Mouse (Mus musculus) liver, embryonic 12.5 days (tissue): ENCODE measurements at regions not wholly inside any gene's neighbourhood (a gene's known extent, or its start where the extent isn't known, plus 50 kb on each side); places are given as distances from the start of the nearest gene placed in this dataset.

Experiments used
- ATAC-seq: fragments of 200-750 bp; cut with Nextera tagmentation; 2 replicates; pipeline ENCODE4 v1.8.0; 2017; ENCODE audit warnings: moderate number of reproducible peaks, mild to moderate bottlenecking, moderate library complexity
- H3K27ac ChIP-seq: fragments of 300-500 bp; sonication (generic); 2 replicates; pipeline ENCODE4 v1.5.1; 2016; ENCODE audit warnings: mild to moderate bottlenecking
- H3K27me3 ChIP-seq: fragments of 300-500 bp; sonication (generic); replicated peaks from 2 replicates; pipeline ENCODE4 v1.6.1; 2016; ENCODE audit warnings: mild to moderate bottlenecking, moderate library complexity
- H3K36me3 ChIP-seq: fragments of 300-500 bp; sonication (generic); 2 replicates; pipeline ENCODE4 v1.6.1; 2016; ENCODE audit warnings: mild to moderate bottlenecking, moderate library complexity
- H3K4me1 ChIP-seq: fragments of 300-500 bp; sonication (generic); 2 replicates; pipeline ENCODE4 v1.6.1; 2016
- H3K4me2 ChIP-seq: fragments of 300-500 bp; sonication (generic); 2 replicates; pipeline ENCODE4 v1.6.1; 2016; ENCODE audit warnings: mild to moderate bottlenecking, moderate library complexity
- H3K4me3 ChIP-seq: fragments of 300-500 bp; sonication (generic); 2 replicates; pipeline ENCODE4 v1.5.1; 2016; ENCODE audit warnings: mild to moderate bottlenecking, moderate library complexity
- H3K9ac ChIP-seq: fragments of 300-500 bp; sonication (generic); 2 replicates; pipeline ENCODE4 v1.6.1; 2016; ENCODE audit warnings: mild to moderate bottlenecking, moderate library complexity
- H3K9me3 ChIP-seq: fragments of 300-500 bp; sonication (generic); replicated peaks from 2 replicates; pipeline ENCODE4 v1.6.1; 2016; ENCODE audit warnings: mild to moderate bottlenecking, moderate library complexity
- WGBS: fragments of 180-500 bp; shearing (Covaris S2); methylation state at CpG from one replicate; pipeline ENCODE4 v1.1.7; 2016; ENCODE audit not compliant: insufficient replicate concordance; 5-methylcytosine and 5-hydroxymethylcytosine counted together

DNA sequence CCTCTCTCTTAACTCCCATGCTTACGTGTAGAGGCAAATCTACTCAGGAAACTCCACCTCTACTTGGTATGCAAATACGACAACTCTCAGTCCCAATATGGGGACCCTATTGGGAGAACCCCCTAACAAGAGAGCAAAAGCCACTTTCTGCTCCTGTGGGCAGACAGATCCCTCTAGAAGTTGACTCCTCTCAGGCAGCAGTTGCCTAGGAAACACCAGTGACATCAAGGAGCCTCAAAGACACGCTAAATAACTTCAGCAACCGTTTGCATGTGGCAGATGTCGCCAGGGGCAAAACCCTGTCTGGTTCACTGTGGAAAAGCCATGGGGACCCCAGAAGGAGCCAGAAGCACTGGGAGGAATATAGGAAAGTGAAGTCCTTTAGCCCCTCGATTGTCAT, 147.5 kb downstream of the Rybp start:
- no peak for ATAC-seq

DNA sequence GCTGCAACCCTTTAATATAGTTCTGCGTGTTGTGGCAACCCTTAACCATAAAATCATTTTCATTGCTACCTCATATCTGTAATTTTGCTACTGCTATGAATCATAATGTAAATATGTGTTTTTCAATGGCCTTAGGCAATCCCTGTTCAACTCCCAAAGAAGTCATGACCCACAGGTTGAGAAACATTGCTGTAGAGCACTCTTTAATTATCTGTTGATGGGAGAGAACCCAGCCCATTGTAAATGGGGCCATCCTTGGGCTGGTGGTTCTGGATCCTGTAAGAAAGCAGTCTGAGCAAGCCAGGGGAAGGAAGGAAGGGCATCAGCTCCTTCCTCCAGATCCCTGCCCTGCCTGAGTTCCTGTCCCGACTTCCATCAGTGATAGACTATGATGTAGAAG, 148.6 kb downstream of the Rybp start:
- H3K27me3 ChIP-seq: peaks cover 27% of the 10 kb centered on the region; the same call in 1 of the 2 replicates
- no peak overlapping the region for H3K9ac ChIP-seq
- ATAC-seq: no peak
- 61% methylated on average over 2 of the region's 2 CpGs for WGBS
- peaks cover 24% of the 10 kb centered on the region for H3K4me1 ChIP-seq
- no peak overlapping the region for H3K4me3 ChIP-seq
- H3K27ac ChIP-seq: no peak overlapping the region
- no peak overlapping the region for H3K4me2 ChIP-seq
- no peaks in the 10 kb centered on the region for H3K9me3 ChIP-seq
- H3K36me3 ChIP-seq: no peaks in the 10 kb centered on the region

More for the DNA sequence above, 147.5 kb downstream of the Rybp start:
- 58% methylated on average over 6 of the region's 6 CpGs for WGBS
- H3K4me3 ChIP-seq: no peak overlapping the region
- peaks cover 35% of the 10 kb centered on the region for H3K4me1 ChIP-seq
- no peak overlapping the region for H3K4me2 ChIP-seq
- H3K27ac ChIP-seq: no peak overlapping the region
- no peaks in the 10 kb centered on the region for H3K36me3 ChIP-seq
- no peak overlapping the region for H3K9ac ChIP-seq
- peaks cover 27% of the 10 kb centered on the region; the same call in 1 of the 2 replicates for H3K27me3 ChIP-seq
- no peaks in the 10 kb centered on the region for H3K9me3 ChIP-seq

DNA sequence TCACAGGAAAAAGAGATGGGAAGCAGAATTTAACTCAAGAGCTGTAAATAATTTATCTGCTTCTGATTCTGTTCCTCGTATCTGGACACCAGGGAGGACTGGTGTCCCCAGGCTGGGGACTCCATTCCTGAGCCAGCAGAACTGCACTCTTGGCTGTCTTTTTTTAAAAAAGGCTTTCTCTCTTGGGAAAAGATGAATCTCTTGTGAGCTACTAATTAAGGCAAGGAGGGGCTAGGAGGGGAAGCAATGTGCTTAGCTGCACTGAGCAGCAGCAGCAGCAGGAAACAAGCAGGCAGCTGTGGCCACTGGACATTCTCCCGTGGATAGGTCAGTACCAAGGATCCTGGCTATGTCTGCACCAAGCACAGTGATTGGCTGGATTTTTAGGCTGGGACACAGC, 152.1 kb downstream of the Rybp start:
- Histone ChIP-seq H3K4me3 (no peak overlapping the region), H3K27ac (no peak overlapping the region), H3K4me2 (no peak overlapping the region), H3K9me3 (no peaks in the 10 kb centered on the region), H3K36me3 (no peaks in the 10 kb centered on the region), H3K27me3 (peaks cover 22% of the 10 kb centered on the region; the same call in 1 of the 2 replicates), H3K4me1 (no peaks in the 10 kb centered on the region), H3K9ac (no peak overlapping the region)
- 25% methylated on average over 2 of the region's 2 CpGs for WGBS
- no peak for ATAC-seq

DNA sequence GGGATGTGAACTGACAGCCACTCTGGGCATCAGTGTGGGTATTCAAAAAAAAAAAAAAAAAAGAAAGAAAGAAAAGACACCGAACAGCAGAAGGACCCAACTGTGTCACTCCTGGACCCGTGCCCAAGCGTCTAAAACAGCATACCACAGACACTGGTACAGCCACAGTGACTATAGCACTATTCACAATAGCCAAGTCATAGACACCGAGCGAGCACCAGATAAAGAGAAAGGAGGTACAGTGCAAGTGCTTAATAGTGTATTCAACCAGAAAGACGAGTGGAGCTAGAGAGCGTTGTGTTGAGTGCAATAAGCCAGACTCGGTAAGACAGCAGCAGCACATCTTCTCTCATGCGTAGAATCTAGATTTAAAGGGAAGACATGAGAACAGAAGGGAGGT, 153.3 kb downstream of the Rybp start:
- Histone ChIP-seq H3K4me2 (no peak overlapping the region), H3K9ac (no peak overlapping the region), H3K4me1 (no peaks in the 10 kb centered on the region), H3K4me3 (no peak overlapping the region), H3K27me3 (peaks cover 20% of the 10 kb centered on the region; the same call in 1 of the 2 replicates), H3K27ac (no peak overlapping the region), H3K36me3 (no peaks in the 10 kb centered on the region), H3K9me3 (no peaks in the 10 kb centered on the region)
- 78% methylated on average over 9 of the region's 9 CpGs for WGBS
- no peak for ATAC-seq

DNA sequence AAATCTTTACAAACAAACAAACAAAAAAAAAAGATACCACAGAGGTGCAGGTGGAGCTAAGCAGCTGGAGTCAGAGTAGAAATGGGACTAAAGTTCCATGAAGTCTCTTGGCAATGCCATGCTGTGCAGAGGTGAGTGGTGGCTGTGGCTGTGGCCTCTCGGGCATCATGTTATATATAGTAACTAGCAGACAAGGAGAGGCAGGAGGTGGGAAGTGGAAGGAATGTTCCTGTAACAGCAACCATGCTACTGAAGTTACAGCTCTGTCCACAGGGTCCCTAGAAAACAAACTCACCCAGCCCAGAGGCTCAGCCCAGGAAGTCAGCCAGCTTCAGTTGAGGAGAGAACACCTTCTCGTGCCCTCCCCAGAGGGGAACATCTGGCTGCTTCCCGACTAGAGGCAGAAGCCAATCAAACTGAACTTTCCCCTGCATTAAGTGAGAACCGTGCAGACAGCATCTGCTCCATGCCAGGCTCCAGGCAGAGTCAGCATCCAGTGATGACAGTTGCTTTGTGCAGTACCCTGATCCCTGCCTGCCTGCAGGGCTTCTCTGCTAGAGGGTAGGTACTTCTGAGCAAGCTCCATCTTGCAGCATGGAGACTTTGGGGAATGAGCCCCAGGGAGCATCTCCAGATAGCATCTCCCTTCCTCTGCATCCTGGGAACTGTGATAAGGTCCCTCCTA, 154.2 kb downstream of the Rybp start:
- Histone ChIP-seq H3K27me3 (peaks cover 26% of the 10 kb centered on the region; the same call in 1 of the 2 replicates), H3K4me3 (no peak overlapping the region), H3K9me3 (no peaks in the 10 kb centered on the region), H3K36me3 (no peaks in the 10 kb centered on the region), H3K27ac (no peak overlapping the region), H3K9ac (no peak overlapping the region), H3K4me1 (no peaks in the 10 kb centered on the region), H3K4me2 (no peak overlapping the region)
- WGBS: 26% methylated on average over 4 of the region's 4 CpGs
- ATAC-seq: no peak

DNA sequence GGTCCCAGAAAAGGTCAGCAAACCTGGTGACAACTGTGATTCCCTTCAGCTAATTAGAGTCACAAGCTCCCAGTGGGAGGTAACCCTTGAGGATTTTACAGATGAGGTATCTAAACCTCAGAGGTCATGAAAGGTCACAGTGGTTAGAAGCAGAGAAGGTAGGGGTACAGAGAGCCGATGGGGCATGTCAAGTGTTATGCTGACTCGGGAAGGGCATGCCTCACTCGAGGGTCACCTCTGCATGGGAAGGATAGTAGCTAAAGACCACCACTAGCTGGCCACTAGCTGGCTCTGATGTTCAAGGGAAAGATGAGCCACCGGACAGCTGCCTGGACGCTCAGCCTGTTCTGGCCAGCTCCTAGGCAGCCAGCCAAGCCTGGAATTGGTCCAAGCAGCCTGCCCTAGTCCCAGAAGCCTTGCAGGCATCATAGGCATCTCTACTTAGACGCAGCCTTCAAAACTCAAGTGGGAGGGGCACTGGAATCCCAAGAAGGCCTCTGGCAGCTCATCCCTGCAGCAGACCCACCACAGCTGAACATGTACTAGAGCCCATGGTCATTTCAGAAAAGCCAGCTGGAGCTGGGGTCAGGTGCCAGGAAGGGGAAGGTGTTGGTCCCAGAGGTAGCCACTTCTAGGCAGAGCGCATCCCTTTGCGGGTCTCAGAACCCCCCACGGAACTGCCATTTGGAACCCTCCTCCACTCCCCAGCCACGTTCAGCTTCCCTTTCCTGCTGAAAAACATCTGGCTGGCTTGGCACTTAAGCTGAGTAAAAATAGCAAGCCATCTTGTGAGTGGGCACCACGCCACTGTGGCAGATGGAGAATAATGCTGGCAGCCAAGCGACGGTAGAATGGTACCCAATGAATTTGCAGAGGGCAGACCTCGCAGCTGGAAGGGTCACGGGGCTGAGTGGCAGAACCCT, 159.8 kb downstream of the Rybp start:
- 0 out of 2 replicates have a peak, but pooled peaks cover 24% of the 10 kb centered on the region for H3K27me3 ChIP-seq
- no peaks in the 10 kb centered on the region for H3K9me3 ChIP-seq
- H3K36me3 ChIP-seq: no peaks in the 10 kb centered on the region
- 54% methylated on average over 15 of the region's 15 CpGs for WGBS
- no peak overlapping the region for H3K4me3 ChIP-seq
- H3K4me1 ChIP-seq: no peaks in the 10 kb centered on the region
- no peak overlapping the region for H3K4me2 ChIP-seq
- no peak overlapping the region for H3K27ac ChIP-seq
- ATAC-seq: no peak
- H3K9ac ChIP-seq: no peak overlapping the region

DNA sequence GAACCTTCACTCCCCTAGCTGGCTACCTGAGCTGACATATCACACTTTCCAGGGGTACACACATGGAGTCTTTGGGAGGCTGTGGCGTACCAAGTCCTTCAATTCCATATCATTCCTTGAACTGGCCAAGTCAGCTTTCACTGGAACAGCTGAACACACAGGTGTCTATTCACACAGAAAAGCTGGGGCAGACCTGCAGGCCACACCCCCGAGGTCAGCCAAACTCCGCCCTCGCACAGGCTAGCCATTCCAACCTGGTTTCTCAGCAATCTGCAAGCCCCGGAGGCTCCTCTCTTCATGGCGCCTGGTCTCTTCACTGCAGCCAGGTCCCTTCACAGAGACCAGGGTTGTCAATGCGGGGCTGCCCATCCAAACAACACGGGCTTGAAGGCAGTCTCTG, 160.5 kb downstream of the Rybp start:
- no peaks in the 10 kb centered on the region for H3K36me3 ChIP-seq
- peaks cover 30% of the 10 kb centered on the region; the same call in 1 of the 2 replicates for H3K27me3 ChIP-seq
- H3K4me3 ChIP-seq: no peak overlapping the region
- ATAC-seq: no peak
- no peak overlapping the region for H3K27ac ChIP-seq
- no peaks in the 10 kb centered on the region for H3K9me3 ChIP-seq
- H3K4me2 ChIP-seq: no peak overlapping the region
- no peak overlapping the region for H3K9ac ChIP-seq
- no peaks in the 10 kb centered on the region for H3K4me1 ChIP-seq
- 49% methylated on average over 8 of the region's 8 CpGs for WGBS

DNA sequence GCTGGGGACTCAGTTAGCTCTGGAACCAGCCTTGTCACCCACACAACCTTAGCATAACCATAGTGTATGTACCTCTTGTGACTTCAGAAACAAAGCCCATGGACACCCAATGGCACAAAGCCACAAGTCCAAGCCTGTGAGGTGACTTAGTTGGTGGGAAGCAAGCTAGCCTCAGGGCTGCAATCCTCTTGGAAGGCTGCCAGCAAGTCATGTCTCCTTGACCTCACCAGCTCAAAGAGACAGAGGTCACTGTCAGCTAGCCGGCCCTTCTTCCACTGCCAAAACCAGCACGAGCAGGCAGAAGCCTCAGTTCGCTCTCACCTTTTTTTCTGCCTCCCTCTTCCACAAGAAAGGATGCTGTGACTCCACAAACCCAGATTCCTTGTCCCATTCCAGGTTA, 161.0 kb downstream of the Rybp start:
- Histone ChIP-seq H3K4me3 (no peak overlapping the region), H3K27ac (no peak overlapping the region), H3K4me1 (no peaks in the 10 kb centered on the region), H3K4me2 (no peak overlapping the region), H3K9me3 (no peaks in the 10 kb centered on the region), H3K36me3 (no peaks in the 10 kb centered on the region), H3K9ac (no peak overlapping the region), H3K27me3 (peaks cover 34% of the 10 kb centered on the region; the same call in 1 of the 2 replicates)
- WGBS: 57% methylated on average over 3 of the region's 3 CpGs
- ATAC-seq: no peak

DNA sequence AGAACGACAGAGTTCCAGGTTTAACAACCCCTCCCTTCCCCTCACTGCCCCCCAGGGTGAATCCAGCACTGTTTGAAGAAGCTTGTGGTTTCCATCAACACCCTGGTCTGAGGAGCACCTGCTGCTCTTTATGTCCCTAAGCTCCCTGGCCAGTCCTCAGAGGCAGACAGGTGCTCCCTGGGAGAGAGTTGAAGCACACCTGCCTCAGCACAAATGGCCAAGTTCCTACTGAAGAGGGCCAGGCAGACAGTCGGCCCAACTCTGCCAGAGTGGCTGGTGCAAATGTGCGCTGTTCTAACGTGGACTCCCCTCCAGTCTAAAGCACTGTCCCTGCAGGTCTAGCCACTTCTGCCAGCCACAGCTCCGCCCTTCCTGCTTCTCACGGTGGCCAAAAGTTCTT, 166.0 kb downstream of the Rybp start:
- 22% methylated on average over 6 of the region's 6 CpGs for WGBS
- Histone ChIP-seq H3K36me3 (no peaks in the 10 kb centered on the region), H3K4me1 (no peaks in the 10 kb centered on the region), H3K9ac (no peak overlapping the region), H3K27ac (no peak overlapping the region), H3K9me3 (no peaks in the 10 kb centered on the region), H3K27me3 (peaks cover 16% of the 10 kb centered on the region; the same call in 1 of the 2 replicates), H3K4me2 (no peak overlapping the region), H3K4me3 (no peak overlapping the region)
- ATAC-seq: no peak

DNA sequence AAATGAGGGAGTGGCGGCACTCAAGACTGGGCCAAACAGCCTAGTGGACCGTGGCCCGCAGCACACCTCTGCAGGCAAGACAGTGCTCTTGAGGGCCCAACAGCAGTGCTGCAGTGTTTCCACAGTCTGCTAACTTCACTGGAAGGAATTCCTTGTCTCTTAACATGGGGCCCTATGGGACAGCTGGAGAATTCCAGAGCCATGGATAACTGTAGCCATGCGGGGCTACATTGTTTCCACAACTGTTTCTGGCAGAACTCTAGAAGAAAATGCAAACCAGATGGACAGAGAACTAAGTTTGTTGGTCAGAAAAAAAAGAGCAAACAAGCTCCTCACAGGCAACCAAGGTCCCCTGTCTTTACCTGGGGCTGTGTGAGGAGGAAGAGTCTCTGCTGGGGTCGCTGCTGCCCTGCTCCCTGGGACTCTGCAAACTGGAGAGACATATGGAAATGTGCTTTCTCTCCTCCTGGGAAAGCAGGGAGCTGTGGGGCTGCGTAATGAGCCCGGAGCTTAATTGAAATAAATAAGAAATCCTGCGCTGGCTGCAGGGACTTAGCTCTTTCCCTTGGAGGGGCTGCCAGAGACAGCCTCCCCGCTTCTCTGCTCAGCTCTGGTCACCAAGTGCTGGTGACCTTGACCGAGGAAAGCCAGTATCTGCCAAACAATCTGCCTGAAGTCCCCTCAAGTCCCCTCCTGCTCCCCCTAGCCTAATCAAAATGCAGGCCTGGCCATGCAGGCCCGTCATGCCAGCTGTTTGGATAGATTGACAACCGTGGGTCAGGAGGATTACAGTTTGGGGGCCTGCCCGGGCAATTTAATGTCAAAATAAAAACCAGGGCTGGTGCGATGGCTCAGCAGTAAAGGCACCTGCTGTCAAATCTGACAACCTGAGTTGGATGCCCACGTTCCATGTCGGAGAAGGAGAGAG, 167.0 kb downstream of the Rybp start:
- no peak overlapping the region for H3K4me2 ChIP-seq
- no peaks in the 10 kb centered on the region for H3K36me3 ChIP-seq
- H3K4me1 ChIP-seq: no peaks in the 10 kb centered on the region
- ATAC-seq: no peak
- 66% methylated on average over 16 of the region's 16 CpGs for WGBS
- H3K27ac ChIP-seq: no peak overlapping the region
- H3K27me3 ChIP-seq: peaks cover 15% of the 10 kb centered on the region; the same call in 1 of the 2 replicates
- H3K4me3 ChIP-seq: no peak overlapping the region
- no peaks in the 10 kb centered on the region for H3K9me3 ChIP-seq
- H3K9ac ChIP-seq: no peak overlapping the region

DNA sequence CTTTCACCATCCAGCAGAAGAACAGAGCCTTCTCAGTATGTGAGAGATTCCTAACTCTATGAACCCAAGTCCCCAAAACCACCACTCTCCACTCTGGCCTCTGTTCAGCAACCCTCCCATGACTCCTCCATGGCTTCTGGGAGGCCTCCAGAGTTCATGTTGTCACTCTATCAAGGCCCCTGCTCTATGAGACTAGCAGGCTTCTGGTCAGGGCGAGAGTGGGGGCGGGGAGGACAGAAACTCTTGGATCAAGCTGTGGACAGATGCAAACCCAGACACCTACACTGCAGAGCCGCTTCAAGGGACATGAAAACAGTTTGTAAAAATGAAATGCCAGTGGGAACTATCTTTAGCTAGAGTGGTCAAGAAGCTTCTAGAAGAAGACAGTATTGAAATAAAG, 170.2 kb downstream of the Rybp start:
- H3K4me3 ChIP-seq: no peak overlapping the region
- H3K27me3 ChIP-seq: peaks cover 10% of the 10 kb centered on the region; the same call in 1 of the 2 replicates
- H3K4me1 ChIP-seq: no peaks in the 10 kb centered on the region
- no peaks in the 10 kb centered on the region for H3K36me3 ChIP-seq
- 76% methylated on average over 3 of the region's 3 CpGs for WGBS
- ATAC-seq: no peak
- no peak overlapping the region for H3K9ac ChIP-seq
- H3K27ac ChIP-seq: no peak overlapping the region
- no peaks in the 10 kb centered on the region for H3K9me3 ChIP-seq
- H3K4me2 ChIP-seq: no peak overlapping the region
